Mouse (Mus musculus) mouse embryonic stem cell (cell line): ENCODE data around the gene Creb3l1.

Source experiments
- in situ Hi-C, 2 experiments: fragments of 300-500 bp; cut with MboI; formaldehyde crosslinking; loops; 1 replicate in 1 of 2; 3 replicates in 1 of 2; pipeline ENCODE4 v1.14.3; 2019 to 2020; ENCODE audit warnings: low sequenced_read_pairs in 2 of 2, low pct_unique_long_range_greater_than_20kb in 1 of 2, mixed read lengths in 1 of 2; ENCODE audit not compliant: unreplicated experiment in 1 of 2

Gene Creb3l1

GRCm38 (mm10) chr2:92047601-92048000, 23.3 kb upstream of the Creb3l1 start:
- in situ Hi-C loops: no loop called here

GRCm38 (mm10) chr2:92043285-92043684, 19.0 kb upstream of the Creb3l1 start:
- in situ Hi-C loops: no loop called here

GRCm38 (mm10) chr2:92041538-92041937, 17.2 kb upstream of the Creb3l1 start:
- in situ Hi-C loops: no loop called here

GRCm38 (mm10) chr2:92034273-92034672, 10.0 kb upstream of the Creb3l1 start:
- in situ Hi-C loops: no loop called here

- in situ Hi-C loops: no loop called here
These were observed 6.3 kb upstream of the Creb3l1 start for GRCm38 (mm10) chr2:92030554-92030953.

GRCm38 (mm10) chr2:92029387-92030133, 5.3 kb upstream of the Creb3l1 start:
- in situ Hi-C loops: no loop called here

GRCm38 (mm10) chr2:92027811-92028590, 3.7 kb upstream of the Creb3l1 start:
- in situ Hi-C loops: no loop called here

GRCm38 (mm10) chr2:92025966-92026365, 1.7 kb upstream of the Creb3l1 start:
- in situ Hi-C loops: no loop called here

- in situ Hi-C loops: no loop called here
These were observed 900 bp upstream of the Creb3l1 start for GRCm38 (mm10) chr2:92025202-92025601.

- in situ Hi-C loops: no loop called here
These were observed 684 bp downstream of the Creb3l1 start for GRCm38 (mm10) chr2:92023362-92024273.

GRCm38 (mm10) chr2:92020676-92021265, 3.5 kb downstream of the Creb3l1 start:
- in situ Hi-C loops: no loop called here

- in situ Hi-C loops: no loop called here
These were observed 6.9 kb downstream of the Creb3l1 start for GRCm38 (mm10) chr2:92017440-92017839.

GRCm38 (mm10) chr2:92016981-92017380, 7.3 kb downstream of the Creb3l1 start:
- in situ Hi-C loops: no loop called here

GRCm38 (mm10) chr2:92014891-92015290, 9.4 kb downstream of the Creb3l1 start:
- in situ Hi-C loops: no loop called here

- in situ Hi-C loops: no loop called here
These were observed 10.1 kb downstream of the Creb3l1 start for GRCm38 (mm10) chr2:92014248-92014647.

GRCm38 (mm10) chr2:92012768-92013445, 11.4 kb downstream of the Creb3l1 start:
- in situ Hi-C loops: no loop called here

- in situ Hi-C loops: no loop called here
These were observed 12.6 kb downstream of the Creb3l1 start for GRCm38 (mm10) chr2:92011424-92012353.
